10 mouse cellular contexts compared by ENCODE assay signal in genomic region chr2:179537800-179538450, GRCm38 (mm10).
DNase-seq lines count a peak whose midpoint lies in the region; ATAC-seq and TF ChIP-seq lines count a peak whose summit lies in the region.
"Had no signal": no experiment of that assay in that cellular context is flagged by ENCODE, and none has a peak within 500 bp of the region (broad histone marks: within the 10 kb centered on the region; RNA-seq: fewer than 3 reads in every experiment).

No protein-coding gene starts in this region.

- H3K9me3 ChIP-seq in kidney, embryonic 16.5 days (ENCODE audit: low read length) = no peaks in the 10 kb centered on the region
- H3K9me3 ChIP-seq in forebrain, embryonic 12.5 days = no peaks in the 10 kb centered on the region
- H3K9me3 ChIP-seq in hindbrain, postnatal 0 days (ENCODE audit: low read length) = no peaks in the 10 kb centered on the region
- H3K9me3 ChIP-seq in neural tube, embryonic 14.5 days (ENCODE audit: control insufficient read depth, low read length) = no peaks in the 10 kb centered on the region
- H3K9me3 ChIP-seq: limb, embryonic 15.5 days had no signal

- H3K36me3 ChIP-seq in kidney, embryonic 16.5 days (ENCODE audit: insufficient read depth, low read length) = no peaks in the 10 kb centered on the region
- no peaks in the 10 kb centered on the region for H3K36me3 ChIP-seq in forebrain, embryonic 12.5 days (replicated peaks)
- H3K36me3 ChIP-seq in hindbrain, postnatal 0 days (ENCODE audit: insufficient read depth, low read length) = no peaks in the 10 kb centered on the region
- H3K36me3 ChIP-seq in neural tube, embryonic 14.5 days (ENCODE audit: control insufficient read depth, insufficient read depth, low read length) = no peaks in the 10 kb centered on the region
- H3K36me3 ChIP-seq: G1E; limb, embryonic 15.5 days had no signal

- TF ChIP-seq CTCF in hindbrain, postnatal 0 days (IDR thresholded peaks at IDR 0.05; ENCODE audit: low read depth) = no peak

- H3K4me1 ChIP-seq in kidney, embryonic 16.5 days (ENCODE audit: insufficient read depth, low read length) = peaks cover 31% of the 10 kb centered on the region
- H3K4me1 ChIP-seq in forebrain, embryonic 12.5 days = peaks cover 67% of the 10 kb centered on the region
- peaks cover 25% of the 10 kb centered on the region for H3K4me1 ChIP-seq in hindbrain, postnatal 0 days (ENCODE audit: insufficient read depth, low read length)
- H3K4me1 ChIP-seq in neural tube, embryonic 14.5 days (ENCODE audit: control insufficient read depth, insufficient read depth, low read length) = peaks cover 30% of the 10 kb centered on the region

- H3K4me2 ChIP-seq in kidney, embryonic 16.5 days (replicated peaks; ENCODE audit: low read depth, low read length) = peak overlapping the region; percentile 25
- H3K4me2 ChIP-seq in forebrain, embryonic 12.5 days = peak overlapping the region; percentile 41
- peak overlapping the region; percentile 19 for H3K4me2 ChIP-seq in hindbrain, postnatal 0 days (ENCODE audit: low read depth, low read length)
- peak overlapping the region; percentile 17; the same call in 1 of the 2 replicates for H3K4me2 ChIP-seq in neural tube, embryonic 14.5 days (ENCODE audit: low read depth, low read length)
- H3K4me2 ChIP-seq: limb, embryonic 15.5 days had no signal

- no peak for DNase-seq in kidney, postnatal 10 days
- DNase-seq in hindbrain, postnatal 0 days (ENCODE audit: low spot score) = no peak
- DNase-seq in adrenal gland, postnatal 10 days = no peak
- DNase-seq: adrenal gland, adult 2 months had no signal

- no peak overlapping the region for H3K4me3 ChIP-seq in kidney, embryonic 16.5 days (ENCODE audit: low read length)
- no peak overlapping the region for H3K4me3 ChIP-seq in forebrain, embryonic 12.5 days (replicated peaks)
- no peak overlapping the region for H3K4me3 ChIP-seq in hindbrain, postnatal 0 days (ENCODE audit: low read length)
- H3K4me3 ChIP-seq in neural tube, embryonic 14.5 days (ENCODE audit: low read depth, low read length) = no peak overlapping the region
- H3K4me3 ChIP-seq: limb, embryonic 15.5 days had no signal

- no peaks in the 10 kb centered on the region for H3K27me3 ChIP-seq in kidney, embryonic 16.5 days (ENCODE audit: insufficient read depth, low read length)
- no peaks in the 10 kb centered on the region for H3K27me3 ChIP-seq in forebrain, embryonic 12.5 days
- H3K27me3 ChIP-seq in hindbrain, postnatal 0 days (ENCODE audit: insufficient read depth, low read length) = no peaks in the 10 kb centered on the region
- no peaks in the 10 kb centered on the region for H3K27me3 ChIP-seq in neural tube, embryonic 14.5 days (ENCODE audit: control insufficient read depth, insufficient read depth, low read length)
- H3K27me3 ChIP-seq: limb, embryonic 15.5 days had no signal

- no peak overlapping the region for H3K9ac ChIP-seq in kidney, embryonic 16.5 days (replicated peaks; ENCODE audit: low read length)
- H3K9ac ChIP-seq in forebrain, embryonic 12.5 days = 0 out of 2 replicates have a peak overlapping the region, but pooled peaks have one; percentile 36
- no peak overlapping the region for H3K9ac ChIP-seq in hindbrain, postnatal 0 days (replicated peaks; ENCODE audit: low read length)
- no peak overlapping the region for H3K9ac ChIP-seq in neural tube, embryonic 14.5 days (replicated peaks; ENCODE audit: low read depth, low read length)
- H3K9ac ChIP-seq: limb, embryonic 15.5 days had no signal

- H3K27ac ChIP-seq in kidney, embryonic 16.5 days (ENCODE audit: low read length) = peak overlapping the region; percentile 16; the same call in 1 of the 2 replicates
- H3K27ac ChIP-seq in forebrain, embryonic 12.5 days = peak overlapping the region; percentile 87
- H3K27ac ChIP-seq in hindbrain, postnatal 0 days = peak overlapping the region; percentile 41; the same call in 1 of the 2 replicates
- peak overlapping the region; percentile 68 for H3K27ac ChIP-seq in neural tube, embryonic 14.5 days (ENCODE audit: low read depth, low read length)
- H3K27ac ChIP-seq: limb, embryonic 15.5 days had no signal

- peak; percentile 39; the same call in 1 of the 2 replicates for ATAC-seq in kidney, embryonic 16.5 days (ENCODE audit: low FRiP score, low TSS enrichment)
- peak; percentile 31 for ATAC-seq in forebrain, embryonic 12.5 days (ENCODE audit: low FRiP score)
- peak; percentile 34 for ATAC-seq in hindbrain, postnatal 0 days
- peak; percentile 28 for ATAC-seq in neural tube, embryonic 14.5 days (ENCODE audit: low read depth)
- ATAC-seq in erythroblast, adult 5-6 weeks (replicated peaks; ENCODE audit: low FRiP score, poor library complexity, severe bottlenecking) = no peak

- WGBS in kidney, embryonic 16.5 days = 16% methylated on average over 3 of the region's 3 CpGs
- 19% methylated on average over 3 of the region's 3 CpGs for WGBS in forebrain, embryonic 12.5 days
- WGBS in hindbrain, postnatal 0 days = 20% methylated on average over 3 of the region's 3 CpGs
- 19% methylated on average over 3 of the region's 3 CpGs for WGBS in neural tube, embryonic 14.5 days

Comparison
In these comparisons a context has a peak if more than half of its experiments do, and no peak if none do; other contexts are left out.
1. H3K27ac ChIP-seq: peak in every context shown above with its lines; median percentile 87 in forebrain, embryonic 12.5 days; 68 in neural tube, embryonic 14.5 days; 41 in hindbrain, postnatal 0 days; 16 in kidney, embryonic 16.5 days.